Mouse (Mus musculus) liver, embryonic 13.5 days (tissue): Measurements from ENCODE around the gene Rflnb. TPM values are rescaled to one million over a fixed set of nuclear protein-coding genes. Genes with fewer than 3 reads are reported as not detected.
"Not testable (repeated sequence)": the region's sequence is repeated elsewhere in the genome, so short reads cannot be mapped to it uniquely, and the experiment has no call there.

Source experiments
- ATAC-seq: fragments of 200-750 bp; cut with Nextera tagmentation; 2 replicates; pipeline ENCODE4 v1.8.0; 2017; ENCODE audit warnings: low read depth, mild to moderate bottlenecking, moderate number of reproducible peaks, moderate library complexity
- DNase-seq: peaks from one replicate; pipeline ENCODE4 v3.0.0; 2022
- H3K27ac ChIP-seq: fragments of 300-500 bp; sonication (generic); 2 replicates; pipeline ENCODE4 v1.5.1; 2015; ENCODE audit warnings: moderate library complexity, mild to moderate bottlenecking, inconsistent platforms
- H3K27me3 ChIP-seq: fragments of 300-500 bp; sonication (generic); 2 replicates; pipeline ENCODE4 v1.6.1; 2015; ENCODE audit warnings: mild to moderate bottlenecking, inconsistent platforms
- H3K36me3 ChIP-seq: fragments of 300-500 bp; sonication (generic); 2 replicates; pipeline ENCODE4 v1.6.1; 2015; ENCODE audit warnings: mild to moderate bottlenecking, inconsistent platforms
- H3K4me1 ChIP-seq: fragments of 300-500 bp; sonication (generic); replicated peaks from 2 replicates; pipeline ENCODE4 v1.6.1; 2015; ENCODE audit warnings: inconsistent platforms
- H3K4me2 ChIP-seq: fragments of 300-500 bp; sonication (generic); 2 replicates; pipeline ENCODE4 v1.6.1; 2015; ENCODE audit warnings: inconsistent platforms, mild to moderate bottlenecking, moderate library complexity
- H3K4me3 ChIP-seq: fragments of 300-500 bp; sonication (generic); replicated peaks from 2 replicates; pipeline ENCODE4 v1.5.1; 2015; ENCODE audit warnings: mild to moderate bottlenecking, inconsistent platforms
- H3K9ac ChIP-seq: fragments of 300-500 bp; sonication (generic); 2 replicates; pipeline ENCODE4 v1.6.1; 2015; ENCODE audit warnings: mild to moderate bottlenecking, inconsistent platforms
- H3K9me3 ChIP-seq: fragments of 300-500 bp; sonication (generic); replicated peaks from 2 replicates; pipeline ENCODE4 v1.6.1; 2016; ENCODE audit warnings: inconsistent platforms
- WGBS: fragments of 180-500 bp; shearing (Covaris S2); methylation state at CpG from one replicate; pipeline ENCODE4 v1.1.7; 2015; ENCODE audit not compliant: insufficient replicate concordance; 5-methylcytosine and 5-hydroxymethylcytosine counted together
- polyA plus RNA-seq: library from polyadenylated mRNA; unstranded; fragments of >200 nt; fragmentation: Nextera tagmentation; extraction: Ambion mirVana; gene quantifications from 2 replicates; pipeline ENCODE4 v1.2.1, GENCODE M21; 2015

Gene Rflnb
- polyA plus RNA-seq, 1 experiment from 2014 or later = 3.1 TPM

DNA sequence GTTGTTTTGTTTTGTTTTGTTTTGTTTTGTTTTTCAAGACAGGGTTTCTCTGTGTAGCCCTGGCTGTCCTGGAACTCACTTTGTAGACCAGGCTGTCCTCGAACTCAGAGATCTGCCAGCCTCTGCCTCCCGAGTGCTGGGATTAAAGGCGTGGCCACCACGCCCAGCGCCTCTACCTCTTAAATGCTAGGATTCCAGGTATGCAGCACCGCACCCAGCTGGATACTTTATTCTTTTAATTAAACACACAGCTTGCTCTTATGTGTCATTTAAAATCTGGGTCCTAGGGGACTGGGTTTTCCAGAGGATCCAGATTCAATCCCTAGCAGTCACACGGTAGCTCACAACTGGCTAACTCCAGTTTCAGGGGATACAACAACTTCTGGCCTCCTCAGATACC, 23.3 kb downstream of the Rflnb start:
- H3K4me3 ChIP-seq, H3K4me1 ChIP-seq, H3K4me2 ChIP-seq, H3K9me3 ChIP-seq, ATAC-seq, DNase-seq, H3K27ac ChIP-seq, H3K36me3 ChIP-seq, H3K9ac ChIP-seq: not testable (repeated sequence)
- 70% methylated on average over 7 of the region's 7 CpGs for WGBS
- peaks cover 19% of the 10 kb centered on the region for H3K27me3 ChIP-seq

DNA sequence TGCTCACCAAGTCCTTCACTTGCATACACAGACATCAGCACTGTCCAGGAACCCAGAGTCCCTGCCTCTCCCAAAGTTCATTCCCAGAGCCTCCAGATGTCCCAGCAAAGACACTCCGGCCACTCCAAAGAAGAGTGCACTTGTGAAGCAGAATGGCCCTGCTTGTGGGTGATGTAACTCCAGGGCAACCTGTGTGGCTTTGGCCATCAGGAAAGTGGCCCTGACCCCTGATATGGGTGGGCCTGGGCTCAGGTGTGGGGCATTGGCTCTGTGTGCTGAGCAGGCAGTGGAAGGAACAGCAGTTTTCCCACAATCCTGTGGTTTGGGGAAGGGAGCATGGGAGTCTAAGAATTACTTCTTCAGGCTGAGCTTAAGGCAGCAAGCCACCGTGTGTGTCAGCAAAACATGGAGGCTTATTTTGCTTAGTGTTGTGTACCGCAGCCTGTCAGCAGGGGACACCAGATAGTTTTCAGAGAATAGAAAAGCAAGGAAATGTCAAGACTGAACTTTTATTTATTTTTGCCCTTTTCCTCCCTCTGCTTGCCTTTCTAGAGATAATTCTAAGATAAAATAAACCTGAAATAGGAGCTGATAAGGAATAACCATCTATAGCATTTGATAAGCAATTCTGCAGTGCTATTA, 26.2 kb downstream of the Rflnb start:
- Histone ChIP-seq H3K27me3 (peaks cover 23% of the 10 kb centered on the region), H3K4me2 (no peak overlapping the region), H3K27ac (no peak overlapping the region), H3K36me3 (no peaks in the 10 kb centered on the region), H3K9ac (no peak overlapping the region), H3K9me3 (no peaks in the 10 kb centered on the region), H3K4me3 (no peak overlapping the region), H3K4me1 (no peaks in the 10 kb centered on the region)
- DNase-seq = no peak
- WGBS = 59% methylated on average over 3 of the region's 3 CpGs
- ATAC-seq = no peak

DNA sequence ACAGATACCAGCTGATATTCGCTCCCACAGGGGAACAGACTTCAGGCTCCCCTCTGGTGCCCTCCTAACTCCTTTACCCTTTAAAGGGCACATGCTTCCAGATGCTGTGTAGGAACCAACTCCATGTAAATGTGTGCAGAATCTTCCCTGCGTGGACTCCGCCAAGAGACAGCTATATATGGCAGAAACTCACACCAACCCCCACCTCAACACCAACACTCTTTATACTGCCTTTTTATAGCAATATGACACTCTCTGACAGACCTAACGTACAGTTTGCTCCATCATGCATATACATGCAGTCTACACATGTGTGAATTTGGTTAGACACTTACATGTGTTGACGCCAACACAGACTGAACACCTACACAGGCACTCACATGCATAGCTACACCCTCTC, 26.9 kb downstream of the Rflnb start:
- WGBS = 71% methylated on average over 5 of the region's 5 CpGs
- no peak for ATAC-seq
- no peak overlapping the region for H3K27ac ChIP-seq

DNA sequence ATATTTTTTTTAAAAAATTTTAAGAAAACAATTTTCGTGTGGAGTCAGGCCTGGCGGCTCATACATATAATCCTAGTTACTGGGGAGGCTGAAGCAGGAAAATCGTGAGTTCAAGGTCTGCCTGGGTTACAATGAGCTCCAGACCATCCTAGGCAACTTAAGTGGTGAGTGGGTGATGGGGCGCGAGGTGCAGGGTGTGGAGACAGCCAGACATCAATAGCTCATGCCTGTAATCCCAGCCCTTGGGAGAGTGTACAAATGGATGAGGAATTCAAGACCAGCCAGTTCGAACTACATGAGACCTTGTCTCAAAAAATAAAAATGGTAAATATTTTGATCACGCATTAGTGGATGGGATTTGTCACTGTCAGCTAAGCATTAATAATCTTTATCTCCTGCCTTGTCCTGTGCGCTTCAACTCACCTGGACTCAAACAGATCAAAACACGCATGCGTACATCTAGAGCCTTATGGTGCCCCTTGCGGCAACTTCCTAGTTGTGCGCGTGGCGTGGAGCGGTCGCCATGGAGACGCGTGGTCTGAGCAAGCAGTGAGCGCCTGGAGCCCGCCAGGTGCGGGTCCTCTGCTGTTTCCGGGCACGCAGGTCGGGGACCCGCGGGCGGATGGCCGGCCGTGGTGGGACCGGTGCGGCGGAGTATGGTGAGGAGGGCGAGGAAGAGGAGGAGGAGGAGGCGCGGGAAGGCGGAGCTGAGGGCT, 28.0 kb downstream of the Rflnb start, which contains the start of gene 1700016K19Rik:
TSS of gene 1700016K19Rik (plus strand) at position 473 of the 716 bp plus-strand sequence.
- peak within 1 kb of the TSS; percentile 65 for H3K4me2 ChIP-seq
- no peak within 1 kb of the TSS for H3K9ac ChIP-seq
- ATAC-seq (no peak), DNase-seq (peak; percentile 36)
- no peak within 1 kb of the TSS for H3K27ac ChIP-seq
- peak within 1 kb of the TSS; percentile 53 for H3K4me3 ChIP-seq
- H3K27me3 ChIP-seq = peaks cover 23% of the 10 kb centered on the region
- H3K36me3 ChIP-seq = no peaks in the 10 kb centered on the region
- WGBS = 11% methylated on average over 36 of the region's 36 CpGs
- no peaks in the 10 kb centered on the region for H3K4me1 ChIP-seq
- H3K9me3 ChIP-seq = no peaks in the 10 kb centered on the region

More for the DNA sequence above, 26.9 kb downstream of the Rflnb start:
- Histone ChIP-seq H3K4me2 (no peak overlapping the region), H3K4me1 (no peaks in the 10 kb centered on the region), H3K36me3 (no peaks in the 10 kb centered on the region), H3K9ac (no peak overlapping the region), H3K27me3 (peaks cover 23% of the 10 kb centered on the region), H3K9me3 (no peaks in the 10 kb centered on the region), H3K4me3 (no peak overlapping the region)
- DNase-seq = no peak

GRCm38 (mm10) chr11:75994357-75994756, 33.2 kb downstream of the Rflnb start:
- no peaks in the 10 kb centered on the region for H3K9me3 ChIP-seq
- peaks cover 3% of the 10 kb centered on the region; the same call in 1 of the 2 replicates for H3K27me3 ChIP-seq
- 56% methylated on average over 9 of the region's 9 CpGs for WGBS
- H3K4me2 ChIP-seq = no peak overlapping the region
- DNase-seq (no peak), ATAC-seq (no peak)
- no peak overlapping the region for H3K27ac ChIP-seq
- H3K4me3 ChIP-seq = no peak overlapping the region
- H3K36me3 ChIP-seq = no peaks in the 10 kb centered on the region
- H3K4me1 ChIP-seq = no peaks in the 10 kb centered on the region
- no peak overlapping the region for H3K9ac ChIP-seq

- no peak for ATAC-seq
- Histone ChIP-seq H3K36me3 (no peaks in the 10 kb centered on the region), H3K4me2 (no peak overlapping the region), H3K4me1 (no peaks in the 10 kb centered on the region), H3K4me3 (no peak overlapping the region), H3K9me3 (no peaks in the 10 kb centered on the region), H3K27ac (no peak overlapping the region), H3K9ac (no peak overlapping the region), H3K27me3 (no peaks in the 10 kb centered on the region; the same call in 1 of the 2 replicates)
- DNase-seq = no peak
- WGBS = 38% methylated on average over 8 of the region's 8 CpGs
Observed at GRCm38 (mm10) chr11:75992481-75992880, 35.1 kb downstream of the Rflnb start.

DNA sequence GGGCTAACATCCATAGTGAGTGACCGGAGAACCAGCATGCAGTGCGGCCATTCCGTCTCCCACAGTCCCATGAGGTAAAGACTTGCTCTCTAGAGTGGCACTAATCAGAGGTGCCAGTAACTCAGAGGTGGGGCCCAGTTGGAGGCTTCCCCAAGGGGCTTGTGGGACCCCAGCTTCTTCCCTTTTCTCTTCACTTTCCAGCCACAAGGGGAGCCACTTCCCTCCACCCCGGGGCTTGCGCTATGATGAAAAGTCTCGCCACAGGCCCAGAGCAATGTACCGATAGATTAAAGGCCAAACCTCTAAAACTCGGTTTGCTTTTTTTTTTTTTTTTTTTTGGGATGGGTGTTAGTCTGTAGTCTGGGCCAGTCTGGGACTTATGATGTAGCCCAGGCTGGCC, 35.7 kb downstream of the Rflnb start:
- H3K27ac ChIP-seq = no peak overlapping the region
- H3K9me3 ChIP-seq = no peaks in the 10 kb centered on the region
- H3K4me1 ChIP-seq = no peaks in the 10 kb centered on the region
- no peaks in the 10 kb centered on the region; the same call in 1 of the 2 replicates for H3K27me3 ChIP-seq
- DNase-seq (no peak), ATAC-seq (no peak)
- H3K4me2 ChIP-seq = no peak overlapping the region
- H3K36me3 ChIP-seq = no peaks in the 10 kb centered on the region
- 63% methylated on average over 8 of the region's 8 CpGs for WGBS
- no peak overlapping the region for H3K4me3 ChIP-seq
- no peak overlapping the region for H3K9ac ChIP-seq

GRCm38 (mm10) chr11:75990965-75991835, 36.4 kb downstream of the Rflnb start:
- Histone ChIP-seq H3K36me3 (no peaks in the 10 kb centered on the region), H3K4me1 (no peaks in the 10 kb centered on the region), H3K27ac (no peak overlapping the region), H3K27me3 (peaks cover 4% of the 10 kb centered on the region), H3K4me2 (no peak overlapping the region), H3K4me3 (no peak overlapping the region), H3K9ac (no peak overlapping the region), H3K9me3 (no peaks in the 10 kb centered on the region)
- DNase-seq (no peak), ATAC-seq (no peak)
- WGBS = 60% methylated on average over 15 of the region's 15 CpGs

DNA sequence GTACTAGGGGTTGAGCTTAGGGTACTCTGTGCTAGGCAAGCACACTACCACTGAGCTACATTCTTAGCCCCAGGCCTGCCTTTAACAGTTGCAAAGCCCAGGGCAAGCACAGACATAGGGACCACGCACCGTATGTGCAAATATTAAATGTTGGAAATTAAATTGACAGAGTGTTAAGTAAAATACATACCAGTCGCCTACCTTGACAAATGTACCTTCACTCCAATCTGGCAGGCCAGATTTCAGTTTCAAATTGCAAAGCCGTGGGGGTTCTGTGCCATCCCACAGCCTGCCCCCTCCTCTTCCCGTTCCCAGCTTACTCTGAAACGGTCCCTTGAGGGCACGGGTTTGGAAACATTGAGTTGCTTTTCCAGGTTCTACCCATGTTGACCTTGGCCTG, 41.6 kb downstream of the Rflnb start:
- ATAC-seq = no peak
- Histone ChIP-seq H3K27me3 (peaks cover 4% of the 10 kb centered on the region; the same call in 1 of the 2 replicates), H3K9ac (no peak overlapping the region), H3K4me2 (no peak overlapping the region), H3K27ac (no peak overlapping the region), H3K9me3 (no peaks in the 10 kb centered on the region), H3K36me3 (no peaks in the 10 kb centered on the region), H3K4me1 (no peaks in the 10 kb centered on the region), H3K4me3 (no peak overlapping the region)
- WGBS = 63% methylated on average over 7 of the region's 7 CpGs
- no peak for DNase-seq

- Histone ChIP-seq H3K27ac (no peak overlapping the region), H3K36me3 (no peaks in the 10 kb centered on the region), H3K27me3 (peaks cover 4% of the 10 kb centered on the region; the same call in 1 of the 2 replicates), H3K4me1 (no peaks in the 10 kb centered on the region), H3K9ac (no peak overlapping the region), H3K4me3 (no peak overlapping the region), H3K9me3 (no peaks in the 10 kb centered on the region), H3K4me2 (no peak overlapping the region)
- ATAC-seq (no peak), DNase-seq (no peak)
- 55% methylated on average over 1 of the region's 1 CpGs for WGBS
Observed at GRCm38 (mm10) chr11:75984581-75984980, 43.0 kb downstream of the Rflnb start.

- no peak for ATAC-seq
- H3K27ac ChIP-seq = no peak overlapping the region
- no peaks in the 10 kb centered on the region for H3K36me3 ChIP-seq
- no peak for DNase-seq
- H3K27me3 ChIP-seq = peaks cover 4% of the 10 kb centered on the region; the same call in 1 of the 2 replicates
- H3K9ac ChIP-seq = no peak overlapping the region
- no peaks in the 10 kb centered on the region for H3K9me3 ChIP-seq
- H3K4me3 ChIP-seq = no peak overlapping the region
- no peak overlapping the region for H3K4me2 ChIP-seq
- H3K4me1 ChIP-seq = no peaks in the 10 kb centered on the region
- 52% methylated on average over 4 of the region's 4 CpGs for WGBS
Observed at GRCm38 (mm10) chr11:75983194-75983593, 44.4 kb downstream of the Rflnb start.
